Mouse (Mus musculus) heart, postnatal 0 days (tissue): ENCODE measurements around the gene Prrc2a. TPM values are rescaled to one million over a fixed set of nuclear protein-coding genes. Genes with fewer than 3 reads are reported as not detected.

Source experiments
- ATAC-seq: fragments of 200-750 bp; cut with Nextera tagmentation; 2 replicates; pipeline ENCODE4 v1.8.0; 2017; ENCODE audit warnings: low read depth, moderate number of reproducible peaks, moderate library complexity; ENCODE audit not compliant: insufficient read depth
- DNase-seq: peaks from one replicate; pipeline ENCODE4 v3.0.0-alpha.2; 2016; ENCODE audit warnings: low spot score
- H3K27ac ChIP-seq: fragments of 300-500 bp; sonication (generic); 2 replicates; pipeline ENCODE4 v1.5.1; 2014; ENCODE audit warnings: low read depth, mild to moderate bottlenecking
- H3K27me3 ChIP-seq: fragments of 300-500 bp; sonication (generic); 2 replicates; pipeline ENCODE4 v1.6.1; 2014; ENCODE audit warnings: low read length, mixed read lengths; ENCODE audit not compliant: control insufficient read depth, insufficient read depth
- H3K36me3 ChIP-seq: fragments of 300-500 bp; sonication (generic); replicated peaks from 2 replicates; pipeline ENCODE4 v1.6.1; 2014; ENCODE audit warnings: low read length, mixed read lengths; ENCODE audit not compliant: control insufficient read depth, insufficient read depth
- H3K4me1 ChIP-seq: fragments of 300-500 bp; sonication (generic); 2 replicates; pipeline ENCODE4 v1.6.1; 2014; ENCODE audit warnings: antibody characterized with exemption; ENCODE audit not compliant: control insufficient read depth, insufficient read depth
- H3K4me2 ChIP-seq: fragments of 300-500 bp; sonication (generic); 2 replicates; pipeline ENCODE4 v1.6.1; 2014; ENCODE audit warnings: low read depth, mild to moderate bottlenecking, low read length, moderate library complexity
- H3K4me3 ChIP-seq: fragments of 300-500 bp; sonication (generic); 2 replicates; pipeline ENCODE4 v1.5.1; 2014; ENCODE audit warnings: low read depth, low read length
- H3K9ac ChIP-seq: fragments of 300-500 bp; sonication (generic); replicated peaks from 2 replicates; pipeline ENCODE4 v1.6.1; 2014; ENCODE audit warnings: low read depth, low read length, mixed read lengths
- H3K9me3 ChIP-seq: fragments of 300-500 bp; sonication (generic); replicated peaks from 2 replicates; pipeline ENCODE4 v1.6.1; 2016; ENCODE audit warnings: low read length; ENCODE audit not compliant: control insufficient read depth
- CTCF ChIP-seq: IDR thresholded peaks from 2 replicates; pipeline ENCODE4 v1.5.1; 2016; ENCODE audit warnings: antibody characterized with exemption, control low read depth, low read depth
- EP300 ChIP-seq: IDR thresholded peaks from 2 replicates; pipeline ENCODE4 v1.6.1; 2016; ENCODE audit warnings: antibody characterized with exemption, low read depth
- WGBS: fragments of 180-500 bp; shearing (Covaris S2); extraction: QIAGEN DNeasy Blood & Tissue Kit; methylation state at CpG from one replicate; pipeline ENCODE4 v1.1.7; 2014; 5-methylcytosine and 5-hydroxymethylcytosine counted together
- polyA plus RNA-seq: library from polyadenylated mRNA; unstranded; fragments of >200 nt; fragmentation: Nextera tagmentation; extraction: Ambion mirVana; gene quantifications from 2 replicates; pipeline ENCODE4 v1.2.1, GENCODE M21; 2015
- total RNA-seq: library from RNA; depleted of rRNA; stranded (reverse); fragments of >200 nt; gene quantifications from 2 replicates; pipeline ENCODE4 v1.2.3, GENCODE M21; 2014; ENCODE audit warnings: low replicate concordance

Gene Prrc2a
- total and polyA plus RNA-seq, 2 experiments from 2014 or later, result 60.7 to 99.2 TPM

DNA sequence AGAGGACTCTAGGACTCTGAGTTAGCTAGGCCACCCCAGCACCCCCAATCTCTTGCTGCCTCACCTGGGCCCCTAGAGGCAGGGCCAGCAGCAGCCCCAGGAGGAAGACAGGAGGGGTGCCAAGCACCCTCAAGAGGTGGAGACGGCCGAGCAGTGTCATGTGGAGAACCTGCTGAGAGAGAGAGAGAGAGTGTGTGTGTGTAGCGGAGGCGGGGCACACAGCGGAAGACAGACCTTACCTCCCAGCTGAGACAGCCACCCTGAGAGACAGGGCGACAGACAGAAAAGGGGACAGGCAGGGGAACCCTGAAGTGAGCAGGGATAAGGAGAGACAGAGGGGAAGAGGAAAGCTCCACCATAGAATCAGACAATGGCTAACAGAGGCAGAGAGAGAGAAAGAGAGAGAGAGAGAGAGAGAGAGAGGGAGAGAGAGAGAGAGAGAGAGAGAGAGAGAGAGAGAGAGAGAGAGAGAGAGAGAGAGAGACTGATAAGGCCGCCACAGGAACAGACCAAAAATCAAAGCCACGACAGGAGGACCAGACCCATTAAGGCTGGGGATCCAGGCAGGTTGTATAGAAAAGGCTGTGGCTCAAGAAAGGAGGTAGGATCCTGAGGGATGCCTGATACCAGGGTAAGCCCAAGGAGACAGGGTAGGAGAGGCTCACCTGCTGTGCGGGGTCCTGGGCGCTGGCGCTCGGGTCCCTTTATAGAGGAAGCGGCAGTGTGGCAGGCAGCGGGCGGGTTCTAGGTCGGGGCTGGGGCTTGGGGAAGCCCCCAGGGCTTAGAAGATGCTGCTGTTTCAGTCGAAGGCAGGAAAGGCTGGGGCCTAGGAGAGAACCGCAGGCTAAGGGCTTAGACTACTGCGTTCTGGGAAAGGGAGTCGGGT lies 40.0 kb upstream of the Prrc2a start, which contains the start of gene Lta:
Gene Lta (minus strand): TSS at position 858 of the 886 bp plus-strand sequence.
- Histone ChIP-seq H3K27me3 (peaks cover 46% of the 10 kb centered on the region), H3K9me3 (no peaks in the 10 kb centered on the region), H3K27ac (no peak within 1 kb of the TSS; the same call in 1 of the 2 replicates), H3K4me2 (no peak within 1 kb of the TSS), H3K4me3 (no peak within 1 kb of the TSS), H3K9ac (no peak within 1 kb of the TSS), H3K4me1 (no peaks in the 10 kb centered on the region), H3K36me3 (no peaks in the 10 kb centered on the region)
- 30% methylated on average over 20 of the region's 20 CpGs for WGBS
- no peak for ATAC-seq
- TF ChIP-seq CTCF (no peak), EP300 (no peak)
- no peak for DNase-seq

DNA sequence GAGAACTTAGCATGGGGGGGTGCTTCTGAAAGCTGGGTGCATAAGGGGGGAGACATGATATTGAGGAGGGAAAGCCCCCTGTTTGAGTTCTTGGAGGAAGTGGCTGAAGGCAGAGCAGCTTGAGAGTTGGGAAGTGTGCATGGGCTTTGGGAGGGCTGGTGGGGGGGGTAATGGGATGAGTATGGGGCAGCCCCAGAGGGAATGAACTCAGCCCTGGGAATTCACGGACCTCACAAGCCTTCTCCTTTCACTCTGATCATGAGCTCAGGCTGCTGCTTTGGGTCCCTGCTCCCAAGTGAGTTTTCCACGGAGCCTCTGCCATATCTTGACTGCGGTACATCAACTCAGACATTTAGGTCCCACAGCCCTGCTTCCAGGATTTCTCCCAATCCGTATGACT lies 37.7 kb upstream of the Prrc2a start:
- DNase-seq, result no peak
- TF ChIP-seq EP300 (no peak), CTCF (no peak)
- no peak for ATAC-seq
- no peak overlapping the region for H3K4me3 ChIP-seq
- no peak overlapping the region for H3K4me2 ChIP-seq
- 58% methylated on average over 4 of the region's 4 CpGs for WGBS
- no peaks in the 10 kb centered on the region for H3K4me1 ChIP-seq
- no peak overlapping the region for H3K27ac ChIP-seq
- H3K9me3 ChIP-seq, result no peaks in the 10 kb centered on the region
- no peak overlapping the region for H3K9ac ChIP-seq
- peaks cover 53% of the 10 kb centered on the region for H3K27me3 ChIP-seq
- no peaks in the 10 kb centered on the region for H3K36me3 ChIP-seq

DNA sequence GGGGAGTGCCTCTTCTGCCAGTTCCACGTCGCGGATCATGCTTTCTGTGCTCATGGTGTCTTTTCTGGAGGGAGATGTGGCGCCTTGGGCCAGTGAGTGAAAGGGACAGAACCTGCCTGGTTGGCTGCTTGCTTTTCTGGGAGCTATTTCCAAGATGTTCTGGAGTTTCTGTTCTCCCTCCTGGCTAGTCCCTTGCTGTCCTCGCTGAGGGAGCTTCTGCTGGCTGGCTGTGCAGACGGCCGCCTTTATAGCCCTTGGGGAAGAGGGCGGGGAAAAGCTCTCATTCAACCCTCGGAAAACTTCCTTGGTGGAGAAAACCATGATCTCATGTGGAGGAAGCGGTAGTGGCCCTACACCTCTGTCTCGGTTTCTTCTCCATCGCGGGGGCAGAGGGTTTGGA lies 37.1 kb upstream of the Prrc2a start, which contains the start of gene Tnf:
Gene Tnf (minus strand): TSS at position 221 of the 400 bp plus-strand sequence.
- no peak for DNase-seq
- Histone ChIP-seq H3K27me3 (peaks cover 58% of the 10 kb centered on the region), H3K27ac (no peak within 1 kb of the TSS), H3K4me1 (no peaks in the 10 kb centered on the region), H3K9ac (no peak within 1 kb of the TSS), H3K36me3 (no peaks in the 10 kb centered on the region), H3K9me3 (no peaks in the 10 kb centered on the region), H3K4me3 (peak within 1 kb of the TSS; percentile 2; the same call in 1 of the 2 replicates), H3K4me2 (peak within 1 kb of the TSS; percentile 23)
- WGBS, result 31% methylated on average over 13 of the region's 13 CpGs
- TF ChIP-seq EP300 (no peak), CTCF (no peak)
- ATAC-seq, result no peak

DNA sequence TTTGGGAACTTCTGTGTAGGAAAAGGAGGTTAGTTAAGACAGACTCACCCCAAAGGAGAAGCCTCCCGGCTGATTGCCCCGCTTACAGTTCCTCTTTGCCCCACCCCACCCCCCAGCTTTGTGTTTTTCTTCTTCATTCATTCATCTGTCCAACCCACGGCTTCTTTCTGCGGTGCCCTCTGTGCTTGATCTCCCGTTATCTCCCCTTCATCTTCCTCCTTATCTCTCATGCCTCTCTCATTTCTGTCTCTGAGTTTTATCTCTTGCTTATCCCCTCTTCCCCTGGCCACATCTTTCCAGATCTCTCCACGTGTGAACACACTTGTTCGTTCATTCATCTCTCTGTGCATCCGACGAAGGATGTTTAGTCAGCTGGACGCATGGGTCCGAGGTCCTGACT lies 36.4 kb upstream of the Prrc2a start:
- peak overlapping the region; percentile 2; the same call in 1 of the 2 replicates for H3K4me3 ChIP-seq
- no peak for ATAC-seq
- TF ChIP-seq CTCF, result no peak
- TF ChIP-seq EP300, result no peak
- no peaks in the 10 kb centered on the region for H3K36me3 ChIP-seq
- DNase-seq, result no peak
- 45% methylated on average over 11 of the region's 11 CpGs for WGBS
- H3K9ac ChIP-seq, result no peak overlapping the region
- no peak overlapping the region for H3K27ac ChIP-seq
- peak overlapping the region; percentile 23 for H3K4me2 ChIP-seq
- H3K27me3 ChIP-seq, result peaks cover 64% of the 10 kb centered on the region
- peaks cover 2% of the 10 kb centered on the region; the same call in 1 of the 2 replicates for H3K4me1 ChIP-seq
- H3K9me3 ChIP-seq, result no peaks in the 10 kb centered on the region

DNA sequence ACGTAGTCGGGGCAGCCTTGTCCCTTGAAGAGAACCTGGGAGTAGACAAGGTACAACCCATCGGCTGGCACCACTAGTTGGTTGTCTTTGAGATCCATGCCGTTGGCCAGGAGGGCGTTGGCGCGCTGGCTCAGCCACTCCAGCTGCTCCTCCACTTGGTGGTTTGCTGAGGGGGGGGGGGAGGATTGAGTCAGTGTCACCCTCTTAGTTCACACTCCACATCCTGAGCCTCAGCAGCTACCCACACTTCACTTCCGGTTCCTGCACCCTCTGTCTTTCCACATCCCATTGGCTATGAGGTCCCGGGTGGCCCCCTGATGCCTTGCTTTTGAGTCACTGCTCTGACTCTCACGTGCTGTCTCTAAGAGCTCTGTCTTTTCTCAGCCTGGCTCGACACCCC lies 35.7 kb upstream of the Prrc2a start:
- DNase-seq, result no peak

More for the DNA sequence above, 35.7 kb upstream of the Prrc2a start:
- Histone ChIP-seq H3K9me3 (no peaks in the 10 kb centered on the region), H3K27me3 (peaks cover 71% of the 10 kb centered on the region), H3K4me1 (peaks cover 5% of the 10 kb centered on the region), H3K27ac (no peak overlapping the region; the same call in 1 of the 2 replicates), H3K9ac (no peak overlapping the region), H3K4me2 (peak overlapping the region; percentile 23; the same call in 1 of the 2 replicates), H3K36me3 (no peaks in the 10 kb centered on the region), H3K4me3 (no peak overlapping the region)
- WGBS, result 65% methylated on average over 11 of the region's 11 CpGs
- TF ChIP-seq EP300 (no peak), CTCF (no peak)
- no peak for ATAC-seq
